Mouse (Mus musculus) CH12.LX (cell line): ENCODE measurements around the gene Znrf4.

Source experiments
- BHLHE40 ChIP-seq: IDR thresholded peaks from 2 replicates; pipeline ENCODE4 v1.6.1; 2011; ENCODE audit warnings: mild to moderate bottlenecking, low read depth, low read length, improper control_type of control experiment
- CTCF ChIP-seq, 2 experiments: IDR thresholded peaks in 1 of 2; conservative IDR thresholded peaks in 1 of 2; 2 replicates each; pipeline ENCODE4 v1.5.1; 2011 to 2012; ENCODE audit warnings: low read depth in 2 of 2, low read length in 2 of 2, improper control_type of control experiment in 1 of 2, inconsistent platforms in 1 of 2, mild to moderate bottlenecking in 1 of 2, moderate library complexity in 1 of 2
- MAX ChIP-seq: IDR thresholded peaks from 2 replicates; pipeline ENCODE4 v1.6.1; 2011; ENCODE audit warnings: low read length, improper control_type of control experiment
- POLR2A ChIP-seq: IDR thresholded peaks from 2 replicates; pipeline ENCODE4 v1.6.1; 2011; ENCODE audit warnings: low read depth, mild to moderate bottlenecking, improper control_type of control experiment, low read length
- SIN3A ChIP-seq: IDR thresholded peaks from 2 replicates; pipeline ENCODE4 v1.6.1; 2012; ENCODE audit warnings: low read length, improper control_type of control experiment, inconsistent platforms

DNA sequence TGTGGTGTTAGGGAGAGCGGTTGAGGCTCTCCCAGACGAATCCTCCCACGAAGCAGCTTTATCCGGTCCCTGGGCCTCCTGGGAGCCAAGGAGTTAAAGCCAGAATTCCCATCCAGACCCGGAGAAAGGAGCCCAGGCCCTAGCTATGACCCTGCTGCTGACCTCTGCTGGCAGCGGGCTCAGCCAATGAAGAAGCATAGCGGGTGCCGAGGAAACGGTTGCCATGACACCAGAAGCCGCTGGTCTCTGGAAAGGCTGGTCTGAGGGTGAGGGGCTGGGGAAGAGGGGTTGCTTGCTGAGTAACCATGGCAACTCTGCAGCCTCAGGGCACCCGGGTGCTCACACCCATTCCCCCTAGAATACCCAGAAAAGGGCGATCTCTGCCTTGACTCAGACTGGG, 24.2 kb downstream of the Znrf4 start:
- TF ChIP-seq POLR2A (no peak), CTCF (conservative IDR thresholded peaks at IDR 0.05 in 1 of 2, IDR thresholded peaks at IDR 0.05 in 1 of 2; ENCODE audit: low read depth in 2 of 2, low read length in 2 of 2) (no peak), SIN3A (no peak), BHLHE40 (no peak), MAX (no peak)
